Comparison of ENCODE assay signal across 8 mouse cellular contexts in the genomic region with DNA sequence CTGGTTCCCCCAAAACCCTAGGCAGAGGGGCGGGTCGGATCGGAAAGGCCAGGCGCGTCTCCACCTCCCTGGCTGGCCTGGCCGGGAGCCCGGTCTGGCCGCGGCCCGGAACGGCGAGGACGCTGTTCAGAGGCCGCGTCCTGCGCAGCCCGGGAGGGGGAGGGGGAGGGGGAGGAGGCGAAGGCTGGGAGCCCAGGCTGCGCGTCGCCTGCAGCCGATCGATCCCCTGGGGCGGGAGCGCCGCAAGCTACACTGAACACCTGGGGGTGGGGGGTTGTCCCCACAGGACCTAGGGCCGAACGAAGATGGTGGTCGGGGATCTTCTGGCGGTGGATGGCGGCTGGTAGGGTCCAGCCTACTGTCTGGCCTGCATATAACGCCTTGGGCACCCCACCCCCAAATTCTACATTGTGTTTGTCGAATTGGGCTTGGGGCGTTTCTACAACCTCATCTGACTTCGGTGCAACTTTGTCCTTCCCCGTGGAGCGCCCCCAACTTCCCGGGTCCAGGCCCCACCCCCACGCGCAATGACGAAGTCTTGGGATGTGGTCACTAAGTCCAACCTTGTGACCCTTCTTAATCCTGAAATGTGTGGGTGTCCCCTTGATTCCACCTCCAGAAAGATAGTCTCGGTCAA. TPM values are rescaled to one million over a fixed set of nuclear protein-coding genes. Genes with fewer than 3 reads are reported as not detected.
DNase-seq lines count a peak whose midpoint lies in the region; ATAC-seq lines count a peak whose summit lies in the region.

No protein-coding gene starts in this region.

- H3K4me3 ChIP-seq in forebrain, embryonic 16.5 days (replicated peaks; ENCODE audit: low read length), result peak overlapping the region; percentile 60
- H3K4me3 ChIP-seq in hindbrain, embryonic 12.5 days, result peak overlapping the region; percentile 48
- peak overlapping the region; percentile 55 for H3K4me3 ChIP-seq in limb, embryonic 15.5 days
- H3K4me3 ChIP-seq in midbrain, embryonic 16.5 days (ENCODE audit: low read depth, low read length), result peak overlapping the region; percentile 56

- H3K4me2 ChIP-seq in forebrain, embryonic 16.5 days (ENCODE audit: low read length), result peak overlapping the region; percentile 98
- peak overlapping the region; percentile 97 for H3K4me2 ChIP-seq in hindbrain, embryonic 12.5 days (replicated peaks)
- H3K4me2 ChIP-seq in limb, embryonic 15.5 days, result peak overlapping the region; percentile 98
- peak overlapping the region; percentile 97 for H3K4me2 ChIP-seq in midbrain, embryonic 16.5 days (ENCODE audit: low read length)

- no peak overlapping the region for H3K27ac ChIP-seq in forebrain, embryonic 16.5 days (ENCODE audit: low read length)
- H3K27ac ChIP-seq in hindbrain, embryonic 12.5 days, result peak overlapping the region; percentile 40; the same call in 1 of the 2 replicates
- peak overlapping the region; percentile 35; the same call in 1 of the 2 replicates for H3K27ac ChIP-seq in limb, embryonic 15.5 days
- H3K27ac ChIP-seq in midbrain, embryonic 16.5 days (ENCODE audit: low read length), result no peak overlapping the region; the same call in 1 of the 2 replicates

- peak overlapping the region; percentile 69 for H3K9ac ChIP-seq in forebrain, embryonic 16.5 days (replicated peaks; ENCODE audit: low read depth, low read length)
- H3K9ac ChIP-seq in hindbrain, embryonic 12.5 days, result peak overlapping the region; percentile 75
- H3K9ac ChIP-seq in limb, embryonic 15.5 days, result peak overlapping the region; percentile 43
- H3K9ac ChIP-seq in midbrain, embryonic 16.5 days (ENCODE audit: low read depth, low read length), result peak overlapping the region; percentile 77

- peak; percentile 19; the same call in 1 of the 2 replicates for ATAC-seq in forebrain, embryonic 16.5 days
- ATAC-seq in hindbrain, embryonic 12.5 days (ENCODE audit: low FRiP score), result peak; percentile 46
- peak; percentile 40 for ATAC-seq in limb, embryonic 15.5 days (ENCODE audit: insufficient number of reproducible peaks, low FRiP score, low TSS enrichment, low read depth)
- ATAC-seq in midbrain, embryonic 16.5 days, result peak; percentile 43; the same call in 1 of the 2 replicates

- peaks cover 30% of the 10 kb centered on the region for H3K4me1 ChIP-seq in forebrain, embryonic 16.5 days (replicated peaks; ENCODE audit: control insufficient read depth, insufficient read depth, low read length)
- H3K4me1 ChIP-seq in hindbrain, embryonic 12.5 days, result peaks cover 36% of the 10 kb centered on the region
- H3K4me1 ChIP-seq in limb, embryonic 15.5 days, result peaks cover 49% of the 10 kb centered on the region
- H3K4me1 ChIP-seq in midbrain, embryonic 16.5 days (ENCODE audit: control insufficient read depth, insufficient read depth, low read length), result peaks cover 26% of the 10 kb centered on the region

- no peaks in the 10 kb centered on the region for H3K9me3 ChIP-seq in forebrain, embryonic 16.5 days (ENCODE audit: control insufficient read depth, low read length)
- H3K9me3 ChIP-seq in hindbrain, embryonic 12.5 days (replicated peaks), result no peaks in the 10 kb centered on the region
- H3K9me3 ChIP-seq in limb, embryonic 15.5 days, result no peaks in the 10 kb centered on the region
- H3K9me3 ChIP-seq in midbrain, embryonic 16.5 days (replicated peaks; ENCODE audit: control insufficient read depth, low read length, poor library complexity, severe bottlenecking), result no peaks in the 10 kb centered on the region

- DNase-seq in ovary, postnatal 36 days (ENCODE audit: low spot score), result peak; percentile 80
- no peak for DNase-seq in ovary, postnatal 14 days (ENCODE audit: low spot score)
- peak; percentile 41 for DNase-seq in cerebellum, adult 11-12 months
- DNase-seq in urinary bladder, postnatal 4 days (ENCODE audit: low spot score in 2 of 2), result peak; percentile 69 to 76

- 2% methylated on average over 29 of the region's 42 CpGs for WGBS in forebrain, embryonic 16.5 days
- WGBS in hindbrain, embryonic 12.5 days, result 1% methylated on average over 37 of the region's 42 CpGs
- 1% methylated on average over 35 of the region's 42 CpGs for WGBS in limb, embryonic 15.5 days
- WGBS in midbrain, embryonic 16.5 days, result 1% methylated on average over 42 of the region's 42 CpGs

- peaks cover 24% of the 10 kb centered on the region for H3K27me3 ChIP-seq in forebrain, embryonic 16.5 days (replicated peaks; ENCODE audit: control insufficient read depth, insufficient read depth, low read length)
- peaks cover 73% of the 10 kb centered on the region for H3K27me3 ChIP-seq in hindbrain, embryonic 12.5 days
- peaks cover 44% of the 10 kb centered on the region for H3K27me3 ChIP-seq in limb, embryonic 15.5 days
- peaks cover 18% of the 10 kb centered on the region for H3K27me3 ChIP-seq in midbrain, embryonic 16.5 days (ENCODE audit: control insufficient read depth, insufficient read depth, low read depth, low read length)

- H3K36me3 ChIP-seq in forebrain, embryonic 16.5 days (ENCODE audit: control insufficient read depth, insufficient read depth), result no peaks in the 10 kb centered on the region
- no peaks in the 10 kb centered on the region for H3K36me3 ChIP-seq in hindbrain, embryonic 12.5 days
- no peaks in the 10 kb centered on the region for H3K36me3 ChIP-seq in limb, embryonic 15.5 days
- no peaks in the 10 kb centered on the region for H3K36me3 ChIP-seq in midbrain, embryonic 16.5 days (ENCODE audit: control insufficient read depth, insufficient read depth, low read length)

RNA-seq across cellular contexts. Expression of gene Cbx4, which starts 5.1 kb away (rescaled TPM):
- 18.1 and 18.5 TPM in 2 replicates for polyA plus RNA-seq in forebrain, embryonic 16.5 days (2015; fragmentation: Nextera tagmentation; extraction: Ambion mirVana)
- polyA plus RNA-seq in hindbrain, embryonic 12.5 days (2016; fragmentation: Nextera tagmentation; extraction: Ambion mirVana), result 13.2 and 15.0 TPM in 2 replicates
- 13.8 and 16.4 TPM in 2 replicates for polyA plus RNA-seq in limb, embryonic 15.5 days (2015; fragmentation: Nextera tagmentation; extraction: Ambion mirVana)
- polyA plus RNA-seq in midbrain, embryonic 16.5 days (2015; fragmentation: Nextera tagmentation; extraction: Ambion mirVana), result 23.9 and 25.6 TPM in 2 replicates

RNA-seq across cellular contexts. Expression of gene Cbx8, which starts 50.3 kb away (rescaled TPM):
- 12.3 and 13.4 TPM in 2 replicates for polyA plus RNA-seq in forebrain, embryonic 16.5 days (2015; fragmentation: Nextera tagmentation; extraction: Ambion mirVana)
- 9.9 and 11.6 TPM in 2 replicates for polyA plus RNA-seq in hindbrain, embryonic 12.5 days (2016; fragmentation: Nextera tagmentation; extraction: Ambion mirVana)
- polyA plus RNA-seq in limb, embryonic 15.5 days (2015; fragmentation: Nextera tagmentation; extraction: Ambion mirVana), result 8.9 and 9.6 TPM in 2 replicates
- 8.5 and 8.6 TPM in 2 replicates for polyA plus RNA-seq in midbrain, embryonic 16.5 days (2015; fragmentation: Nextera tagmentation; extraction: Ambion mirVana)

Comparison
In these comparisons a context has a peak if more than half of its experiments do, and no peak if none do; other contexts are left out.
1. H3K27ac ChIP-seq: peak in hindbrain, embryonic 12.5 days (single experiment) and limb, embryonic 15.5 days (single experiment); none in forebrain, embryonic 16.5 days (single experiment) and midbrain, embryonic 16.5 days (single experiment).
2. Peak in every context shown above with its lines, with median percentiles within 50 percentile points of each other: ATAC-seq, H3K4me2 ChIP-seq, H3K4me3 ChIP-seq and H3K9ac ChIP-seq.